Mouse (Mus musculus): ENCODE measurements around the gene Tdrkh. TPM values are rescaled to one million over a fixed set of nuclear protein-coding genes. Genes with fewer than 3 reads are reported as not detected.

Gene Tdrkh
- polyA plus RNA-seq, 1 experiment, result 12.3 TPM

- H3K36me3 ChIP-seq (ENCODE audit: control insufficient read depth, insufficient read depth, low read length, poor library complexity, severe bottlenecking), result no peaks in the 10 kb centered on the region
- H3K9me3 ChIP-seq (replicated peaks; ENCODE audit: control insufficient read depth, insufficient read depth, low read length, poor library complexity, severe bottlenecking), result no peaks in the 10 kb centered on the region
- H3K27me3 ChIP-seq (ENCODE audit: control insufficient read depth, insufficient read depth, low read length, poor library complexity, severe bottlenecking), result no peaks in the 10 kb centered on the region; the same call in 1 of the 2 replicates
- H3K27ac ChIP-seq (ENCODE audit: insufficient read depth, low read length), result no peak overlapping the region
- no peak for TF ChIP-seq CTCF (IDR thresholded peaks at IDR 0.05; ENCODE audit: low read depth, low read length)
- TF ChIP-seq EP300 (IDR thresholded peaks at IDR 0.05; ENCODE audit: insufficient read depth, low read depth, low read length), result no peak
- TF ChIP-seq POLR2A (IDR thresholded peaks at IDR 0.05; ENCODE audit: insufficient read depth, low read length), result no peak
- H3K4me1 ChIP-seq (ENCODE audit: control insufficient read depth, insufficient read depth, low read length), result no peaks in the 10 kb centered on the region
- H3K4me3 ChIP-seq (ENCODE audit: low read depth, low read length), result no peak overlapping the region
- no peak overlapping the region for H3K9ac ChIP-seq (ENCODE audit: low read depth, poor library complexity, severe bottlenecking)
Observed at GRCm38 (mm10) chr3:94434305-94434704, 21.2 kb downstream of the Tdrkh start.

GRCm38 (mm10) chr3:94436420-94436819 is 23.3 kb downstream of the Tdrkh start:
- Histone ChIP-seq H3K9ac (ENCODE audit: low read depth, poor library complexity, severe bottlenecking) (no peak overlapping the region), H3K27ac (ENCODE audit: insufficient read depth, low read length) (no peak overlapping the region), H3K27me3 (ENCODE audit: control insufficient read depth, insufficient read depth, low read length, poor library complexity, severe bottlenecking) (peaks cover 1% of the 10 kb centered on the region; the same call in 1 of the 2 replicates), H3K4me3 (ENCODE audit: low read depth, low read length) (no peak overlapping the region), H3K4me1 (ENCODE audit: control insufficient read depth, insufficient read depth, low read length) (no peaks in the 10 kb centered on the region), H3K9me3 (replicated peaks; ENCODE audit: control insufficient read depth, insufficient read depth, low read length, poor library complexity, severe bottlenecking) (no peaks in the 10 kb centered on the region), H3K36me3 (ENCODE audit: control insufficient read depth, insufficient read depth, low read length, poor library complexity, severe bottlenecking) (no peaks in the 10 kb centered on the region)
- TF ChIP-seq CTCF (IDR thresholded peaks at IDR 0.05; ENCODE audit: low read depth, low read length) (no peak), POLR2A (IDR thresholded peaks at IDR 0.05; ENCODE audit: insufficient read depth, low read length) (no peak), EP300 (IDR thresholded peaks at IDR 0.05; ENCODE audit: insufficient read depth, low read depth, low read length) (no peak)

DNA sequence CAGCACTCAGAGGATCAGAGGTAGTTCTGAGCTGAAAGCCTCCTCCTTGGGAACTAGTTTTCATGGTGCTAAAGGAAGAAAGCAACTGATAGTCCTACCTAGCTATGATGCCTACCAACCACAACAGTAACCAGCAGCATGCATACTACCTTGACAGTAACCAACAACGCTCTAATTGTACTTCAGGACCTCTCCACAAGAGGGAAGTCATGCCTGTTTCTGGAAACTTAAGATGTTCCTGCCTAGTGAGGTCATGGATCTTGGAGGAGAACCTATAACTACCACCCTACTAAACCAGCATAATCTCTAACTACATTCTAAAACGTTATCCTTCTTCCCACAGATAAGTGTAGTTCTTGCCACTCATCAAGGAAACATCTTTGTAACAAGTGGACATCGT is 28.1 kb downstream of the Tdrkh start:
- Histone ChIP-seq H3K4me3 (ENCODE audit: low read depth, low read length) (no peak overlapping the region), H3K9ac (ENCODE audit: low read depth, poor library complexity, severe bottlenecking) (no peak overlapping the region), H3K27ac (ENCODE audit: insufficient read depth, low read length) (no peak overlapping the region), H3K4me1 (ENCODE audit: control insufficient read depth, insufficient read depth, low read length) (no peaks in the 10 kb centered on the region), H3K27me3 (ENCODE audit: control insufficient read depth, insufficient read depth, low read length, poor library complexity, severe bottlenecking) (peaks cover 1% of the 10 kb centered on the region; the same call in 1 of the 2 replicates), H3K36me3 (ENCODE audit: control insufficient read depth, insufficient read depth, low read length, poor library complexity, severe bottlenecking) (peaks cover 7% of the 10 kb centered on the region; the same call in 1 of the 2 replicates), H3K9me3 (replicated peaks; ENCODE audit: control insufficient read depth, insufficient read depth, low read length, poor library complexity, severe bottlenecking) (no peaks in the 10 kb centered on the region)
- TF ChIP-seq CTCF (IDR thresholded peaks at IDR 0.05; ENCODE audit: low read depth, low read length), result peak; percentile 6
- TF ChIP-seq POLR2A (IDR thresholded peaks at IDR 0.05; ENCODE audit: insufficient read depth, low read length), result no peak

DNA sequence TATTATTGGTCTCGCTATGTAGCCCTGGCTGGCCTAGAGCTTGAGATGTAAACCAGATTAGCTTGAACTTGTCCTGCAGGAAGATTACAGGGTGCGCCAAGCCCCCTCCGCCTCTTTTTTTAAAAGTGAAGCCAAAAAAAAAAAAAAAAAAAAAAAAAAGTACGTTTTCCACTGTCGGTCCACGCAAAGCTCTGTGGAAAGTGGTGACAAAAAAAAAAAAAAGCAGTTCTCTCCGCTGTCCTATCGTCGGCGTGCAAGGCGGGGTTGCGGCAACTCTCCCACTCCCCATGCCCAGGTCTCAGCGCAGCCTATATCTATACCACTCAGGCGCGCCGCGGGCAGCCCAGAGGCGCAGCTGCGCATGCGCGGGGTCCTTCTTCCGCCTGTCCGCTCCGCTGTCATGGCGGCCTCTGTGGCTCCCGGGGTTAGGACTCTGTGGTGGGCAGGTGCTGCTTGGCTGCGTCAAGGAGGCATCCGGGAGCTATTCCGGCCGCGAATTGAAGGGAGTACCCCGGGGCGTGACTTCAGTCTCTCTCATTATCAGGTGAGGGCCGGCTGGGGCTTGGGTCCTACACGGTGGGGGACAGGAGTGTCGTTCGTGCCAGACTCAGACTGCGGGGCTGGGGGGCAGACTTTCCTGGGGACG is 30.0 kb downstream of the Tdrkh start, which contains the start of gene Mrpl9:
TSS of gene Mrpl9 (plus strand) at position 368 of the 646 bp plus-strand sequence.
- Histone ChIP-seq H3K27ac (ENCODE audit: insufficient read depth, low read length) (no peak within 1 kb of the TSS), H3K4me1 (ENCODE audit: control insufficient read depth, insufficient read depth, low read length) (no peaks in the 10 kb centered on the region), H3K27me3 (ENCODE audit: control insufficient read depth, insufficient read depth, low read length, poor library complexity, severe bottlenecking) (peaks cover 1% of the 10 kb centered on the region; the same call in 1 of the 2 replicates), H3K9ac (ENCODE audit: low read depth, poor library complexity, severe bottlenecking) (peak within 1 kb of the TSS; percentile 78), H3K4me3 (ENCODE audit: low read depth, low read length) (peak within 1 kb of the TSS; percentile 93), H3K36me3 (ENCODE audit: control insufficient read depth, insufficient read depth, low read length, poor library complexity, severe bottlenecking) (peaks cover 20% of the 10 kb centered on the region), H3K9me3 (replicated peaks; ENCODE audit: control insufficient read depth, insufficient read depth, low read length, poor library complexity, severe bottlenecking) (no peaks in the 10 kb centered on the region)
- peak; percentile 66 for TF ChIP-seq POLR2A (IDR thresholded peaks at IDR 0.05; ENCODE audit: insufficient read depth, low read length)
- TF ChIP-seq CTCF (IDR thresholded peaks at IDR 0.05; ENCODE audit: low read depth, low read length), result no peak

DNA sequence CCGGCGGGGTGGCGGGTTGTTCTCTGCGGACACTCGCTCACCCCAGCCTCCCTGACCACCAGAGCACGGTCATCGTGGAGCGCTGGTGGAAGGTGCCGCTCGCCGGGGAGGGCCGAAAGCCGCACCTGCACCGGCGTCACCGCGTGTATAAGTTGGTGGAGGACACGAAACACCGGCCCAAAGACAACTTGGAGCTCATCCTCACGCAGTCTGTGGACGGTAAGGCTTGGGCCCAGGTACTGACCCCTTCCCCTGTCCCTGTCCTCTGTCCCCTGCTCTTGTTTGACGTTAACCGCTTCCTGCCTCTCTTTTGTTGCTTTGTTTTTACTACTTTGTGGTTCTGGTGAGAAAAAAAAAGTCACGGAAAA is 30.5 kb downstream of the Tdrkh start, which contains the start of gene Oaz3:
TSS of gene Oaz3 (minus strand) at position 319 of the 368 bp plus-strand sequence.
- Histone ChIP-seq H3K4me1 (ENCODE audit: control insufficient read depth, insufficient read depth, low read length) (no peaks in the 10 kb centered on the region), H3K27ac (ENCODE audit: insufficient read depth, low read length) (no peak within 1 kb of the TSS)
- TF ChIP-seq CTCF (IDR thresholded peaks at IDR 0.05; ENCODE audit: low read depth, low read length), result no peak
- no peak for TF ChIP-seq POLR2A (IDR thresholded peaks at IDR 0.05; ENCODE audit: insufficient read depth, low read length)
- no peak for TF ChIP-seq EP300 (IDR thresholded peaks at IDR 0.05; ENCODE audit: insufficient read depth, low read depth, low read length)

DNA sequence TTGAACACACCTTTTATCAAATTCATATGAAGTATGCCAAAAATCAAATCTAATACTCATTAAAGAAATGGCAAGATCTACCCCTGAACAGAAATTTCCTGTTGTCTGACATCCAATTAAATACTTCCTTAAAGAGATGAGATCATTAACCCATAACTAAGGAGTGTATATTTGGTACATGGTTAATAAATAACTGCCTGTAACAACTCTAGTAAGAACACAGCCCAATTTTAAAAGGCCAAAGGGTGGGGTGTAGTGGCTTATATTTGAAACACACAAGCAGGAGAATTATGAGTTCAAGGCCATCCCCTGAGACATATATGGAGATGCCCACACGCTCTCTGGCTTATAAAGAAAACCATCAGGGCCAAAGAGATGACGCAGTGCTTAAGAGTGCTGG is 36.3 kb downstream of the Tdrkh start:
- Histone ChIP-seq H3K27ac (ENCODE audit: insufficient read depth, low read length) (no peak overlapping the region), H3K9ac (ENCODE audit: low read depth, poor library complexity, severe bottlenecking) (no peak overlapping the region), H3K4me3 (ENCODE audit: low read depth, low read length) (no peak overlapping the region), H3K9me3 (replicated peaks; ENCODE audit: control insufficient read depth, insufficient read depth, low read length, poor library complexity, severe bottlenecking) (no peaks in the 10 kb centered on the region), H3K27me3 (ENCODE audit: control insufficient read depth, insufficient read depth, low read length, poor library complexity, severe bottlenecking) (no peaks in the 10 kb centered on the region), H3K36me3 (ENCODE audit: control insufficient read depth, insufficient read depth, low read length, poor library complexity, severe bottlenecking) (peaks cover 25% of the 10 kb centered on the region), H3K4me1 (ENCODE audit: control insufficient read depth, insufficient read depth, low read length) (no peaks in the 10 kb centered on the region)
- TF ChIP-seq EP300 (IDR thresholded peaks at IDR 0.05; ENCODE audit: insufficient read depth, low read depth, low read length), result no peak
- TF ChIP-seq CTCF (IDR thresholded peaks at IDR 0.05; ENCODE audit: low read depth, low read length), result no peak
- TF ChIP-seq POLR2A (IDR thresholded peaks at IDR 0.05; ENCODE audit: insufficient read depth, low read length), result no peak

More for the DNA sequence above, 30.5 kb downstream of the Tdrkh start, which contains the start of gene Oaz3:
- H3K9me3 ChIP-seq (replicated peaks; ENCODE audit: control insufficient read depth, insufficient read depth, low read length, poor library complexity, severe bottlenecking), result no peaks in the 10 kb centered on the region
- peak within 1 kb of the TSS; percentile 78 for H3K9ac ChIP-seq (ENCODE audit: low read depth, poor library complexity, severe bottlenecking)
- peaks cover 1% of the 10 kb centered on the region; the same call in 1 of the 2 replicates for H3K27me3 ChIP-seq (ENCODE audit: control insufficient read depth, insufficient read depth, low read length, poor library complexity, severe bottlenecking)
- peaks cover 21% of the 10 kb centered on the region for H3K36me3 ChIP-seq (ENCODE audit: control insufficient read depth, insufficient read depth, low read length, poor library complexity, severe bottlenecking)
- peak within 1 kb of the TSS; percentile 93 for H3K4me3 ChIP-seq (ENCODE audit: low read depth, low read length)
